Mouse (Mus musculus): ENCODE results near the gene Zfp622. TPM values are rescaled to one million over a fixed set of nuclear protein-coding genes. Genes with fewer than 3 reads are reported as not detected.
"Not testable (repeated sequence)": the region's sequence is repeated elsewhere in the genome, so short reads cannot be mapped to it uniquely, and the experiment has no call there.

Zfp622 gene
- total RNA-seq, 2 experiments from 2014 or later = 26.7 to 27.6 TPM

DNA sequence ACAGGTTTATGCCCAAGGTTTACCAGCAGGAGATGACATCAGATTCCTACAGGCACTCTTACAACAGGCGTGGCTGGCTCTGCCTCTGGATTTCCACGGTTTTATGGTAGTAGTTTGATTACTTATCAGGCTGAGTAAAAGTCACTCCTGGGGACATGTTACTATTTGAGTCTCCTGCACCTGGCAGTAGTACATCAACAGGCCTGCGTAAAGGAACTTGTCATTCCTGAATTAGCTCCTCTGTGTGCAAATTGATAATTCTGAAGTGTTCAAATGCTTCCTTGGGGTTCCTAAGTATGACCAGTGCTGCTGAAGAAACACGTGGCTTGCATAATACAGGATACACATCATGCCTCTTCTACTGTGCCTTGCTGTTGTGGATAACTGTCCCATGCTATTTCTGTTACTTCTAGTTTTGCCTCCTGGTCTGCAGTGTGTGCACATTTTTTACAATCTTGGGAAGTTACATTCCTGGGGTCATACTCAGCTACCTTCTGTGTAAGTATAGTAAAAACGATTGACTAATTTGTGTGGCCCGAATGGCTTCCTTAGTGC, 17.9 kb upstream of the Zfp622 start:
- DNase-seq = no peak

GRCm38 (mm10) chr15:25971596-25971995, 12.6 kb upstream of the Zfp622 start:
- DNase-seq = no peak

- no peak for DNase-seq
Measured at GRCm38 (mm10) chr15:25972758-25973157, 11.4 kb upstream of the Zfp622 start.

DNA sequence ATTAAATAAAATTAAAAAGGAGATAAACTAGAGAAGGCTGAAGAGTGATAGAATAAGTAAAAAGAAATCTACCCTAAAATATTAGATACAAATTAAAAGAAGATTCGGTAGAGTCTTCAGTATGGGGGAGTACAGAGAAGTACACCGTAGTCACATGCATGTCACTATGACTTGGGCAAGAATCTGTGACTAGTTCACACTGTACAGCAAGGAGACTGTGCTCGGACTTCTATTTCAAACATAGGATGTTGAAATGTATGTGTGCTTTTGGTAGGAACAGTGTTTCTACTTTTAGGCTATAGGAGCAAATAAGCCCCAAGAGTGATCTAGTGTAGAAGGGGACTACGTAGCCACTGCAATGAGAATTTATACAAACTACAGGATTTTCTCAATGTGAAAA, 9.8 kb upstream of the Zfp622 start:
- DNase-seq = no peak

GRCm38 (mm10) chr15:25975810-25976209, 8.4 kb upstream of the Zfp622 start:
- DNase-seq = no peak

DNA sequence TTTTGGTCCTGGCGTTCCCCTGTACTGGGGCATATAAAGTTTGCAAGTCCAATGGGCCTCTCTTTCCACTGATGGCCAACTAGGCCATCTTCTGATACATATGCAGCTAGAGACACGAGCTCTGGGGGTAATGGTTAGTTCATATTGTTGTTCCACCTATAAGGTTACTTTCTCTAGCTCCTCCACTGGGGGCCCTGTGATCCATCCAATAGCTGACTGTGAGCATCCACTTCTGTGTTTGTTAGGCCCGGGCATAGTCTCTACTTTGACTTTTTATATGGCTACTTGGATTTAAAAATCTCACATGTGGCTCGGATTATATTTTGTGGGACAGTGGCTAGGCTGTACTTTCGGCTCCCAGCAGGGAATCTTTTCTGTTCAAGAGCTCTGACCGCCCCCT, 552 bp upstream of the Zfp622 start:
- DNase-seq = not testable (repeated sequence)

DNA sequence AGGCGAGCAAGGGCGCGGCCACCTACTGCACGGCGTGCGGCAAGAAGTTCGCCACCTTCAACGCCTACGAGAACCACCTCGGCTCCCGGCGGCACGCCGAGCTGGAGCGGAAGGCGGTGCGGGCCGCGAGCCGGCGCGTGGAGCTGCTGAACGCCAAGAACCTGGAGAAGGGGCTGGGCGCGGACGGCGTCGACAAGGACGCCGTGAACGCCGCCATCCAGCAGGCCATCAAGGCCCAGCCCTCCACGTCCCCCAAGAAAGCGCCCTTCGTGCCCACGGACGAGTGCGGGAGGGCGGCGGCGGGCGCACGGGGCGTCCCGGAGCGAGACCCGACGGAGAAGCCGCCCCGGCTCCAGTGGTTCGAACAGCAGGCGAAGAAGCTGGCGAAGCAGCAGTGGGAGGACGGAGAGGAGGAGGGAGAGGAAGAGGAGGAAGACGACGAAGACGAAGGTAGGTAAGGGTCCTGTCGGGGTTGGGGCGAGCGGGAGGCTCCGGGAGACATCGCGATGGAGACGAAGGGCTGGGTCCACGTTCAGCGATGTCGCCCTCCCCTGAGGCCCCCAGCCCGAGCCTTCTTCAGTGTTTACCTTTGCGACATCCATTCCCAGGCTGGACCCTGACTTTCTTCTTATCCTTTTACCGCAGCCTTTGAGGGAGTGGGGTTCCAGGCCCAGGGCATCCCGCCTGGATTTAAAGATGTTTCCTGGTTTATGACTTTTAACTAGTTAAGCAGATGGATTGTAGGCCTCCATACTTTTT, 747 bp downstream of the Zfp622 start:
- DNase-seq = no peak

- DNase-seq = peak; percentile 46 to 84
Measured at GRCm38 (mm10) chr15:25992992-25993727, 9.0 kb downstream of the Zfp622 start.

- DNase-seq = peak in 1 of 2 experiments; percentile 30
Measured at GRCm38 (mm10) chr15:25995521-25995920, 11.4 kb downstream of the Zfp622 start.

GRCm38 (mm10) chr15:25999545-25999944, 15.4 kb downstream of the Zfp622 start:
- not testable (repeated sequence) for DNase-seq

DNA sequence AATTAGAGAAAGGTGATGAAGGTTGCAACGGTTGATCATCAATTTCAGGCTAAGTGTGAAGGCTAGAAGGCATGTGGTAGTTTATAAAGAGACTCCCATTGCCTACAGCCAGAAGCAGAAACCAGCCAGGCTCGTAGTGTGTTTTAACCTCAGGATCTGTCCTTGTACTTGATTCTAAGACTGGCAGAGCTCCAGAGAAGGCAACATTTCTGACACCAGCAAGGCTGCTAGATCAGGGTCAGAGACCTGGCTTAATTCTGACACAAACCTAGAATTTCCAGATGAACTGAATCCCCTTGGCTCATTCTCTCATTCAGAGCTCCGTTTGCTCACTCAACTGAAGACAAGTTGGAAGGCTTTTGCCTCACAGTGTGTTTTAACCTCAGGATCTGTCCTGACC, 24.5 kb downstream of the Zfp622 start:
- DNase-seq = no peak

DNA sequence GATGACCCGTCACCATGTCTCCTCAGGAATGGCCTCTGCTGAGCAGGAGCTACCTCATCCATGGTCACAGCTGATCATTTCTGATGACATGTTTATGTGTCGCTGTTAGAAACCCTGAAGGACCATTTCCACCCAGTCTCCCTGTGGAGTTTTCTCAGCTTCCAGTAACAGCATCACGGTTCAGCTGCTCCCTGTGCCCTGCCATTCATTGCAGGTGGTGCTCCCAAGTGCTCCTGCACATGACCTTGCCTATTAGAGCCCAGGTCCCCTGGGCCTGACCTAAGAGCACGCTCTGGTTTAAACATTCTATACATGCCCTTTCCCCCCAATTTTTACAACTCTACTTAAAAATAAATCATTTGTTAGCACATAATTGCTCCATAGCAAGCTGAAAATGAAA, 28.7 kb downstream of the Zfp622 start:
- no peak for DNase-seq

GRCm38 (mm10) chr15:26015979-26016665, 32.0 kb downstream of the Zfp622 start:
- DNase-seq = peak; percentile 21 to 59

- no peak for DNase-seq
Measured at GRCm38 (mm10) chr15:26021721-26022120, 37.6 kb downstream of the Zfp622 start.

DNA sequence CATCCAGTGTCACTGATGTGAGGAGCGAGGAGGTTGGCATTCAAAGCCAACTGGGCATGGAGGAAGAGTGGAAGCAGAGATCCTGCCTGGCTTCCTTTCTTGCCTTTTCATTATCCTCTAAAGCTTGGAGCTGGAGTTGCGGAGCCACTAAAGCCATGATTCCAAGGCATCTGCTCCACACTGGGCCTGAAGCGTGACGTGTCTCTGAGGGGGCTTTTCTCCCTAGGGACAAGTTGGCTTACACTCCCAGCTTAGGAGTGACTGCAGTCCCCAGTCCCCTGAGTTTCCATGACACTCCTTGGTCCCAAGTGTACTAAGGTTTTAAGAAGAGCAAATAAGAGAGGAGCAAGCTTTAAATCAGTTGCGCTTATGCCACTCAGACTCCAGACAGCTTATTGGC, 38.5 kb downstream of the Zfp622 start:
- DNase-seq = no peak

DNA sequence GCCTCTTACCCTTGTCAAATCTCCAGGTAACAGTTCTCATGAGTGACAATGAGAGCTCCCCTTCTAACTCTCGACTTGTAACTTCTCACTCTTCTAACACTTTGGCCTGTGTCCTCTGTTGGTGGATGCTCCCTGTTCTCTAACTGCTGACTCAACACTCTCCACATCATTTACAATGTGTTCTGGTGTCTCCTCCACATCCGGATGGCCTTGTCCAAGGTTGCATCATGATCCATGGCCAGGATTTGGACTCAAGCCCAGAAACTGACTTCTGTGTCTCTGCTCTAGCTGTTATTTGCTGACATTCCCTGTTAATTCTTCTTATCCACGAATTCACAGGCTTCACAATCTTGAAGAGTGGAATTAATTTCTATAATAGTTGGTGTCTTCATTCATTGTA, 47.5 kb downstream of the Zfp622 start:
- no peak for DNase-seq

DNA sequence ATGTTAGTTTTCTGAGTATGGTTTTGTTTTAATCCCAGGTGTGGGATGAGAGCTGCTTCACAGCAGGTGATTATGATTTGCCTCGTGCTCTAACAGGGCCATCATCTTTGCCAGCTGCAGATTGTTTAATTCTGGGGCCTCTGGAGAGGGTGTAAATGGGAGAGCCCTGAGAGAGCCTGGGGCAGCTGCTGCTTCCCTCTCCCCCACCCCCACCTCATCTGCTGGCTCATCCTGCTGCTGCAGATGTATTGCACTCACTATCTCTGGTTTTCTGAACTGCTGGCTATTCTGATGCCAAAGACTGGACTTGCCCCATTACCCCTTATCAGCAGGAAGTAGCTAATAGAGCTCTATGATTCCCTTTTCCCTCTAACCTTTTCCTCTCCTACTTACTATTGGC, 56.4 kb downstream of the Zfp622 start:
- no peak for DNase-seq

DNA sequence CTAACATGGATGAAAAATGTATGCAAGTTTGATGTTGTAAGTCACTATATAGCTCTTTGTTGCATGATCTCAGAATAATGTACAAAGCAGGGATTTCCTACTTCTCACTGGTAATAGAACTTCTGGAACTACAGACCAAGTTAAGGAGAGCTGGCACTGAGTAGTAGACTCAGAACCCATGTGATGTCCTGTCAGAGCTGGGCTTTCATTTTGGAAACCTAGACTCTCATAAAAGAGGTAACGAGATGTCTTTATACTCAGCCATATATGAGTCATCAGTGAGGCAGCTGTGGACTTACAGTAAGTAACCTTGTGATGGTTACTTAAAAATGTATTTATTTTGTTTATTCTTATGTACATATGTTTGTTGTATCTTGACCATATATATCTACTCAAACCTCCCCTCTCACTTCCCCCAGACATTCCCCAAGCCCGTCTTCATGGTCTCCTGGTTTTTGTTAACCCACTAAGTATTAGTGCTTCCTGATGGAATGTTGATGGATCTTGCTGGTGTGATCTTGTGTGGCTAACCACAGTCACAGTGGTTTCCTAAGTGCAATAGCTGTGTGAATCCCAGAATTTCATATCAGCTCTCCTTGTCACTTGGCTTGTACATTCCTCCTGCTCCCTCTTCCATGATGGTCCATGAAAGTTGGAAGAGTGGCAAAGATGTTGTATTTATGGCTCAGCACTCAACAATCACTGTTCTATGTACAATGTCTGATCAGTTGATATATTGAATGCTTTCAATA, 57.2 kb downstream of the Zfp622 start:
- no peak for DNase-seq

Measured in heart, adult 18-20 months (tissue).